Mouse (Mus musculus) hindbrain, embryonic 13.5 days (tissue): ENCODE data around the gene Mt1. TPM values are rescaled to one million over a fixed set of nuclear protein-coding genes. Genes with fewer than 3 reads are reported as not detected.
"Not testable (repeated sequence)": the region's sequence is repeated elsewhere in the genome, so short reads cannot be mapped to it uniquely, and the experiment has no call there.

Source experiments
- ATAC-seq: fragments of 200-750 bp; cut with Nextera tagmentation; 2 replicates; pipeline ENCODE4 v1.8.0; 2017; ENCODE audit warnings: moderate TSS enrichment; ENCODE audit not compliant: low FRiP score
- H3K27ac ChIP-seq: fragments of 300-500 bp; sonication (generic); 2 replicates; pipeline ENCODE4 v1.5.1; 2015; ENCODE audit warnings: inconsistent platforms, mild to moderate bottlenecking, moderate library complexity
- H3K27me3 ChIP-seq: fragments of 300-500 bp; sonication (generic); 2 replicates; pipeline ENCODE4 v1.6.1; 2015; ENCODE audit warnings: mild to moderate bottlenecking, inconsistent platforms
- H3K36me3 ChIP-seq: fragments of 300-500 bp; sonication (generic); 2 replicates; pipeline ENCODE4 v1.6.1; 2015; ENCODE audit warnings: mild to moderate bottlenecking, inconsistent platforms
- H3K4me1 ChIP-seq: fragments of 300-500 bp; sonication (generic); replicated peaks from 2 replicates; pipeline ENCODE4 v1.6.1; 2015; ENCODE audit warnings: inconsistent platforms
- H3K4me2 ChIP-seq: fragments of 300-500 bp; sonication (generic); 2 replicates; pipeline ENCODE4 v1.6.1; 2015; ENCODE audit warnings: inconsistent platforms, mild to moderate bottlenecking, moderate library complexity
- H3K4me3 ChIP-seq: fragments of 300-500 bp; sonication (generic); 2 replicates; pipeline ENCODE4 v1.5.1; 2015; ENCODE audit warnings: mild to moderate bottlenecking, inconsistent platforms
- H3K9ac ChIP-seq: fragments of 300-500 bp; sonication (generic); 2 replicates; pipeline ENCODE4 v1.6.1; 2015; ENCODE audit warnings: mild to moderate bottlenecking, inconsistent platforms
- H3K9me3 ChIP-seq: fragments of 300-500 bp; sonication (generic); 2 replicates; pipeline ENCODE4 v1.6.1; 2016; ENCODE audit warnings: inconsistent platforms
- WGBS: fragments of 180-500 bp; shearing (Covaris S2); methylation state at CpG from one replicate; pipeline ENCODE4 v1.1.7; 2015; 5-methylcytosine and 5-hydroxymethylcytosine counted together
- polyA plus RNA-seq: library from polyadenylated mRNA; unstranded; fragments of >200 nt; fragmentation: Nextera tagmentation; extraction: Ambion mirVana; gene quantifications from 2 replicates; pipeline ENCODE4 v1.2.1, GENCODE M21; 2015

Gene Mt1
- 35.8 and 38.6 TPM in 2 replicates for polyA plus RNA-seq

GRCm38 (mm10) chr8:94178857-94179712 lies at the start of gene Mt1:
TSS of gene Mt1 (plus strand) at chr8:94179082.
- H3K27me3 ChIP-seq = peaks cover 98% of the 10 kb centered on the region
- no peaks in the 10 kb centered on the region for H3K36me3 ChIP-seq
- peak within 1 kb of the TSS; percentile 86 for H3K4me2 ChIP-seq
- H3K9me3 ChIP-seq = no peaks in the 10 kb centered on the region
- ATAC-seq = peak; percentile 84
- peak within 1 kb of the TSS; percentile 45 for H3K4me3 ChIP-seq
- H3K4me1 ChIP-seq = peaks cover 25% of the 10 kb centered on the region
- H3K9ac ChIP-seq = peak within 1 kb of the TSS; percentile 57; the same call in 1 of the 2 replicates
- H3K27ac ChIP-seq = no peak within 1 kb of the TSS
- 0% methylated on average over 50 of the region's 50 CpGs for WGBS

DNA sequence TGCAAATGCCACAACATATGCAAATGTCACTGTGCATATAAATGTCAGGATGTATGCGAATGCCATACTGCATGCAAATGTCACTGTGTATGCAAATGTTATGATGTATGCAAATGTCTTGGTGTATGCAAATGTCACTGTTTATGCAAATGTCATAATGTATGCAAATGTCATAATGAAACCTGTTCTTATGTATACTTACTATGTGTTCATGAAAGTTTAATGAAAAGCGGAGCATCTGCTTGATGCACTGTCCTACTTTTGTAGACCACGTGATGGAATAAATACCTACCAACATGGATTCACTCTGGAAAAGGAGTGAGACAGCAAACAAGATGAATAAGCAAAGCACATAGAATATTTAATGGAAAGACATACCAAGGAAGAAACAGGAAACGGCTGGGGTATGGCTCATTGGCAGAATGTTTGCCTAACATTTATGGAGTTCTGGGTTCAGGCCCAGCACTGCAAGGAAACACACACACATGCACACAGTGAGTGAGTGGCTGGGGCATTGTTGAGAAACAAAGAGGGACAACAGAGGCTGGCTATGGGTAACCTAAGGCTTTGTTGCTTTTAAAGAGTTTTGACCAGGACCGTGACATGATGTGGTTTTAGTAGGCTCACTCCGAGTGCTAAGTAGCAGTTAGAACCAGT lies 49.6 kb upstream of the Mt1 start:
- no peak for ATAC-seq

GRCm38 (mm10) chr8:94130126-94130525 lies 48.8 kb upstream of the Mt1 start:
- WGBS = 89% methylated on average over 4 of the region's 4 CpGs
- Histone ChIP-seq H3K4me1 (peaks cover 4% of the 10 kb centered on the region; the same call in 1 of the 2 replicates), H3K9ac (no peak overlapping the region), H3K4me2 (no peak overlapping the region), H3K4me3 (no peak overlapping the region), H3K27me3 (no peaks in the 10 kb centered on the region), H3K27ac (no peak overlapping the region), H3K9me3 (no peaks in the 10 kb centered on the region), H3K36me3 (no peaks in the 10 kb centered on the region)
- no peak for ATAC-seq

More for the DNA sequence above, 49.6 kb upstream of the Mt1 start:
- WGBS = 62% methylated on average over 6 of the region's 6 CpGs
- Histone ChIP-seq H3K9me3 (no peaks in the 10 kb centered on the region), H3K9ac (no peak overlapping the region), H3K4me2 (no peak overlapping the region), H3K4me1 (peaks cover 4% of the 10 kb centered on the region; the same call in 1 of the 2 replicates), H3K27me3 (no peaks in the 10 kb centered on the region), H3K4me3 (no peak overlapping the region), H3K27ac (no peak overlapping the region), H3K36me3 (no peaks in the 10 kb centered on the region)

GRCm38 (mm10) chr8:94132096-94132495 lies 46.8 kb upstream of the Mt1 start:
- no peaks in the 10 kb centered on the region for H3K36me3 ChIP-seq
- no peak overlapping the region for H3K4me2 ChIP-seq
- peaks cover 4% of the 10 kb centered on the region; the same call in 1 of the 2 replicates for H3K4me1 ChIP-seq
- no peak for ATAC-seq
- H3K9me3 ChIP-seq = no peaks in the 10 kb centered on the region
- WGBS = 81% methylated on average over 5 of the region's 5 CpGs
- H3K27me3 ChIP-seq = no peaks in the 10 kb centered on the region
- H3K9ac ChIP-seq = no peak overlapping the region
- H3K4me3 ChIP-seq = no peak overlapping the region
- no peak overlapping the region for H3K27ac ChIP-seq

- H3K9ac ChIP-seq, H3K27me3 ChIP-seq, H3K27ac ChIP-seq, H3K4me2 ChIP-seq, ATAC-seq, H3K4me1 ChIP-seq, H3K36me3 ChIP-seq, H3K4me3 ChIP-seq, H3K9me3 ChIP-seq: not testable (repeated sequence)
- WGBS = 77% methylated on average over 3 of the region's 3 CpGs
These were observed 44.3 kb upstream of the Mt1 start for GRCm38 (mm10) chr8:94134601-94135000.

- H3K4me1 ChIP-seq = no peaks in the 10 kb centered on the region
- H3K27me3 ChIP-seq = no peaks in the 10 kb centered on the region
- H3K9ac ChIP-seq = no peak overlapping the region
- no peak overlapping the region for H3K4me3 ChIP-seq
- no peak overlapping the region for H3K27ac ChIP-seq
- no peak for ATAC-seq
- no peak overlapping the region for H3K4me2 ChIP-seq
- H3K9me3 ChIP-seq = no peaks in the 10 kb centered on the region
- H3K36me3 ChIP-seq = no peaks in the 10 kb centered on the region
- 89% methylated on average over 6 of the region's 6 CpGs for WGBS
These were observed 43.3 kb upstream of the Mt1 start for GRCm38 (mm10) chr8:94135556-94135955.

- Histone ChIP-seq H3K9ac (no peak overlapping the region), H3K4me3 (no peak overlapping the region), H3K4me2 (no peak overlapping the region), H3K36me3 (no peaks in the 10 kb centered on the region), H3K27me3 (no peaks in the 10 kb centered on the region), H3K4me1 (no peaks in the 10 kb centered on the region), H3K27ac (no peak overlapping the region), H3K9me3 (no peaks in the 10 kb centered on the region)
- no peak for ATAC-seq
- WGBS = 81% methylated on average over 7 of the region's 7 CpGs
These were observed 42.7 kb upstream of the Mt1 start for GRCm38 (mm10) chr8:94136192-94136591.

- Histone ChIP-seq H3K36me3 (no peaks in the 10 kb centered on the region), H3K4me3 (no peak within 1 kb of the TSS), H3K9ac (no peak within 1 kb of the TSS), H3K27ac (no peak within 1 kb of the TSS), H3K4me1 (no peaks in the 10 kb centered on the region), H3K4me2 (no peak within 1 kb of the TSS), H3K9me3 (0 out of 2 replicates have a peak, but pooled peaks cover 3% of the 10 kb centered on the region), H3K27me3 (no peaks in the 10 kb centered on the region)
- WGBS = 72% methylated on average over 6 of the region's 6 CpGs
- no peak for ATAC-seq
These were observed 41.9 kb upstream of the Mt1 start, which contains the start of gene Mt4 for GRCm38 (mm10) chr8:94136933-94137332. TSS of gene Mt4 (plus strand) at chr8:94137197.

DNA sequence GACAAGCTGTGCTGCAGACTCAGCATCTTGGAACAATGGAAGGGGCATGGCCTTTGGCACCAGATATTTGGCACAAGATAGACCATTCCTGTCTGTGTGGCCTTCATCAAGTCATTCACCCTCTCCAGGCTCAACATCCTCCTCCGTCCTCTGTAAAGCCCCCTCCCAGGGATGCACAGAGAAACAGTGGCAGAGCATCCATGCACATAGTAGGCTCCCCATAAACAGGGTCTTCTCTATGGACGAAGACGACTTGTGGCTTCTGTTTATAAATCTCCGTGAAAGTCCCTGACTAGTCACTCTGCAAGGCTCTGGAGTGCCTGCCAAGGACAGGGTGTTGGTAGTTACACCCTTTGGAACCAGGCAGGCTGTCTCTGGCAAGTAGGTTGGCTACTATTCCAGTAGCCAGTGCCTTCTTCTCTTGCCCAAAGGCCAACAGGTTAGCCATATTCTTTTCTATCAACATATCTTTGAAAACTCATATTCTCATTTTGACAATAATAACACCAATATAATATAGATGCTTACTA lies 38.6 kb upstream of the Mt1 start:
- Histone ChIP-seq H3K9ac (no peak overlapping the region), H3K4me2 (no peak overlapping the region), H3K27ac (no peak overlapping the region), H3K27me3 (no peaks in the 10 kb centered on the region), H3K9me3 (0 out of 2 replicates have a peak, but pooled peaks cover 3% of the 10 kb centered on the region), H3K36me3 (no peaks in the 10 kb centered on the region), H3K4me3 (no peak overlapping the region), H3K4me1 (no peaks in the 10 kb centered on the region)
- WGBS = 88% methylated on average over 4 of the region's 4 CpGs
- no peak for ATAC-seq

DNA sequence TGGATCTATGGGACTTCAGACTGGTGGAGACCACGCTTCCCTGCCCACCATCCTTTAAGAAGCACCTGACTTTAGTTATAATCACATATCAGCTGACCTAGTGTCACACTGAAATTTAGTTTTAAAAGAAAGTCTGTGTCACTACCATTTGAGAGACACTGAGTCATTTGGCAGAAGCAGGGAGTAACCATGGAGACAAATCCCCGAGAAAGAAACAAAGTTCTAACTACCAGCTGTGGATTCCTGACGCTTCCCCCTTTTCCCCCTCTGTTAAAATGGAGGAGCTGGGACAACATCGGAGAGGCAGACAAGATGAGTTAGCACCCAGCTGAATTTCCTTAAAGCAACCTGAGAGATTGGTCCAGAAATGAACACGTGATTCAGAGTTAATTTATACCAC lies 30.6 kb upstream of the Mt1 start:
- Histone ChIP-seq H3K9ac (no peak overlapping the region), H3K36me3 (no peaks in the 10 kb centered on the region), H3K4me1 (peaks cover 13% of the 10 kb centered on the region), H3K27ac (no peak overlapping the region), H3K4me2 (no peak overlapping the region), H3K4me3 (no peak overlapping the region), H3K27me3 (peaks cover 2% of the 10 kb centered on the region; the same call in 1 of the 2 replicates), H3K9me3 (no peaks in the 10 kb centered on the region)
- ATAC-seq = no peak
- 45% methylated on average over 5 of the region's 5 CpGs for WGBS

DNA sequence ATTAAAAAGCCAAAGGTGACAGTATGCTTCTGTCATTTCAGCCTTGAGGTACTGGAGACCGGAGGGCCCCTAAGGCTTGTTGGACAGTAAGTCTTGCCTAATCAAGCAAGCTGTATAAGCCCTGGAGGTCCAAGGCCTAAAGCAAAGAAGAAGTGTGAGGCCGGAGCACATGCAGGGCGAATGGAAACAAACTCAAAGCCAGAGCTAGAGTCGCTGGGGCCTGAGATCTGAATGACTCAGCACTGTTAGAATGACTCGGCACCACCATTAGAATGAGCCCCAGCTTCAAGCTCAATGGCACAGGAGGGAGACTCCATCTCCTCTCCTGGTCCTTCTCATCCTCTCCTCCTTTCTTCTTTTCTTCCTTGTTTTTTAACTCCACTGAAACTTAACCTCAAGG lies 28.0 kb upstream of the Mt1 start:
- Histone ChIP-seq H3K27me3 (peaks cover 7% of the 10 kb centered on the region; the same call in 1 of the 2 replicates), H3K9ac (no peak overlapping the region), H3K4me1 (peaks cover 24% of the 10 kb centered on the region), H3K9me3 (no peaks in the 10 kb centered on the region), H3K4me2 (no peak overlapping the region), H3K36me3 (no peaks in the 10 kb centered on the region), H3K4me3 (no peak overlapping the region), H3K27ac (no peak overlapping the region)
- no peak for ATAC-seq
- 79% methylated on average over 5 of the region's 5 CpGs for WGBS
